Comparison of ENCODE assay signal across 1 mouse cellular context in the genomic region with DNA sequence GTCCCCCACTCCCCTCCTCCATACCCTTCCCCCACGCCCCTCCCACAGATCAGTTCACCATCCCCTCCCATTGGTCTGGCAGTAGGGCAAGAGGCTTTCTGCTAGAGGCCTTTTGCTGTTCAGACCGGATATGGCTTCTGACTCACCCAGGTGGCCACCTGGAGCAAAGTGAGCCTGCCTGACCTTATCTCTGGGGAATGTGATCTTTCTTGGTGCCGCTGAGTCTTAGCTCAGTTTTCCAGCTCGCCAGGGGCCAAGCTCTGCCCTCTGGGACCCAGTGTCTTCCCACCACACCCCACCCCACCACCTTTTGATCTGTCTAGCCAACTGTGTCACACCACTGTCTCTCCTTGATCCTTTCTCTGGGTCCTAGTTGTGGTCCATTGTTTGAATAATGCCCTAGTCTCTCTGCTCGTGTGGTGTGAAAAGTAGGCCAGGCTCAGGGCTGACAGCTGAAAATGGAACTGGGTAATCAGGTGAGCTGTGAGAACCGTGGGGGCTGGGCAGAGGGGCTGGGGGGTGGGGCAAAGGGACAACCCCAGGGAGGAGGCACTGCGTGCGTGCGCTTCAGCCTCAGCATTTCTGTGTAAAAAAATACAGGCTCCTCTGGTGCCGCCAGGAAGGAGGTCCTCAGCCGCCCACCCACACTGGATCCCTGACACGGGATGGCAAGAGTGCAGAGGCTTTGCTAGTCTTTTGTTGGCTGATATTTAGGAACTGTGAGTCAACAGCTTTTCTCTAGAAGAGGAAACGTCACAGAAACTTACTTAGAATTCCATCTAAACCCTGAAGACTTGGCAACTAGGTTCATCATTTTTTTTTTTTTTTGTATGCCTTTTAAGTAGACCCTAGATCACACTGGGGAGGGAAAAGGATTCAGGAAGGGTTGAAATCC.
TF ChIP-seq lines count a peak whose summit lies in the region.

No protein-coding gene starts in this region.

TF ChIP-seq in CH12.LX, 34 proteins besides CTCF, POLR2A, EP300 and RAD21 (continued from another document):
- TF ChIP-seq ETS1 (conservative IDR thresholded peaks at IDR 0.05; ENCODE audit: low read depth, low read length) (peak; percentile 87), KAT2A (IDR thresholded peaks at IDR 0.05; ENCODE audit: insufficient replicate concordance, low read length) (0 out of 2 replicates have a peak, but pooled peaks have one; percentile 5), RCOR1 (conservative IDR thresholded peaks at IDR 0.05; ENCODE audit: low read depth, low read length) (0 out of 2 replicates have a peak, but pooled peaks have one; percentile 22), MEF2A (IDR thresholded peaks at IDR 0.05; ENCODE audit: borderline replicate concordance, low read depth, low read length) (peak; percentile 59; the same call in 1 of the 2 replicates), MAX (IDR thresholded peaks at IDR 0.05; ENCODE audit: low read length) (peak; percentile 61; the same call in 1 of the 2 replicates), TCF12 (IDR thresholded peaks at IDR 0.05; ENCODE audit: low read depth, low read length) (peak; percentile 72; the same call in 1 of the 2 replicates), ZMIZ1 (IDR thresholded peaks at IDR 0.05; ENCODE audit: low read depth, low read length) (0 out of 2 replicates have a peak, but pooled peaks have one; percentile 42), SIN3A (IDR thresholded peaks at IDR 0.05; ENCODE audit: low read length) (peak; percentile 69), USF2 (conservative IDR thresholded peaks at IDR 0.05; ENCODE audit: low read depth, low read length) (no peak), E2F4 (IDR thresholded peaks at IDR 0.05; ENCODE audit: insufficient replicate concordance, low read depth, low read length) (no peak), MXI1 (IDR thresholded peaks at IDR 0.05; ENCODE audit: low read depth, low read length) (peak; percentile 54; the same call in 1 of the 2 replicates), HCFC1 (IDR thresholded peaks at IDR 0.05; ENCODE audit: low read depth, low read length) (no peak; the same call in 1 of the 2 replicates), NELFE (IDR thresholded peaks at IDR 0.05; ENCODE audit: low read depth, low read length) (peak; percentile 58), CHD2 (IDR thresholded peaks at IDR 0.05; ENCODE audit: low read length) (peak; percentile 97)
